Mouse (Mus musculus): Measurements from ENCODE around the gene Aoc3. TPM values are rescaled to one million over a fixed set of nuclear protein-coding genes. Genes with fewer than 3 reads are reported as not detected.
"Not testable (repeated sequence)": the region's sequence is repeated elsewhere in the genome, so short reads cannot be mapped to it uniquely, and the experiment has no call there.

Aoc3 gene
- polyA plus RNA-seq, 1 experiment: 0.02 TPM

- Histone ChIP-seq H3K27me3 (ENCODE audit: control insufficient read depth, insufficient read depth, insufficient read length) (peaks cover 32% of the 10 kb centered on the region), H3K4me3 (no peak overlapping the region), H3K36me3 (ENCODE audit: control insufficient read depth, insufficient read depth) (no peaks in the 10 kb centered on the region), H3ac (ENCODE audit: control insufficient read depth, insufficient read length) (no peak overlapping the region), H3K79me2 (ENCODE audit: control insufficient read depth, insufficient read depth) (no peaks in the 10 kb centered on the region), H3K4me2 (ENCODE audit: low read depth) (no peak overlapping the region)
- no peak for TF ChIP-seq TCF12 (IDR thresholded peaks at IDR 0.05; ENCODE audit: insufficient read depth, poor library complexity, severe bottlenecking)
- no peak for TF ChIP-seq REST (IDR thresholded peaks at IDR 0.05; ENCODE audit: insufficient read depth, insufficient read length)
- no peak for TF ChIP-seq USF1 (IDR thresholded peaks at IDR 0.05; ENCODE audit: low read depth)
- no peak for TF ChIP-seq MYOD1 (IDR thresholded peaks at IDR 0.05; ENCODE audit: control insufficient read depth in 1 of 3, insufficient read length in 2 of 3, low read depth in 2 of 3)
- TF ChIP-seq POLR2A (IDR thresholded peaks at IDR 0.05; ENCODE audit: insufficient read length, low read depth): no peak
- no peak for TF ChIP-seq TCF3 (IDR thresholded peaks at IDR 0.05; ENCODE audit: insufficient read length, low read depth)
- TF ChIP-seq POLR2AphosphoS2 (IDR thresholded peaks at IDR 0.05; ENCODE audit: insufficient read length, low read depth): no peak
- no peak for TF ChIP-seq MYOG (IDR thresholded peaks at IDR 0.05; ENCODE audit: control insufficient read depth in 1 of 3, insufficient read depth in 1 of 3, insufficient read length in 2 of 3, low read depth in 2 of 3)
- no peak for TF ChIP-seq SRF (IDR thresholded peaks at IDR 0.05; ENCODE audit: control insufficient read depth, insufficient read length, low read depth)
- no peak for TF ChIP-seq MAX (IDR thresholded peaks at IDR 0.05; ENCODE audit: low read depth)
- no peak for TF ChIP-seq E2F4 (IDR thresholded peaks at IDR 0.05; ENCODE audit: insufficient read depth)
- TF ChIP-seq CEBPB (IDR thresholded peaks at IDR 0.05; ENCODE audit: insufficient read depth, poor library complexity, severe bottlenecking): no peak
Observed at GRCm38 (mm10) chr11:101364531-101364931, 34.1 kb downstream of the Aoc3 start.

GRCm38 (mm10) chr11:101367326-101367935, 37.0 kb downstream of the Aoc3 start, which contains the start of gene G6pc:
TSS of gene G6pc (plus strand) at chr11:101367561.
- no peaks in the 10 kb centered on the region for H3K36me3 ChIP-seq (ENCODE audit: control insufficient read depth, insufficient read depth)

GRCm38 (mm10) chr11:101370141-101370540, 39.7 kb downstream of the Aoc3 start:
- TF ChIP-seq USF1 (IDR thresholded peaks at IDR 0.05; ENCODE audit: low read depth): no peak
- TF ChIP-seq SRF (IDR thresholded peaks at IDR 0.05; ENCODE audit: control insufficient read depth, insufficient read length, low read depth): no peak
- TF ChIP-seq TCF12 (IDR thresholded peaks at IDR 0.05; ENCODE audit: insufficient read depth, poor library complexity, severe bottlenecking): no peak
- no peak for TF ChIP-seq MAX (IDR thresholded peaks at IDR 0.05; ENCODE audit: low read depth)
- no peak for TF ChIP-seq POLR2A (IDR thresholded peaks at IDR 0.05; ENCODE audit: insufficient read length, low read depth)
- no peak for TF ChIP-seq MYOD1 (IDR thresholded peaks at IDR 0.05; ENCODE audit: control insufficient read depth in 1 of 3, insufficient read length in 2 of 3, low read depth in 2 of 3)
- TF ChIP-seq CEBPB (IDR thresholded peaks at IDR 0.05; ENCODE audit: insufficient read depth, poor library complexity, severe bottlenecking): no peak
- TF ChIP-seq REST (IDR thresholded peaks at IDR 0.05; ENCODE audit: insufficient read depth, insufficient read length): no peak
- no peak for TF ChIP-seq MYOG (IDR thresholded peaks at IDR 0.05; ENCODE audit: control insufficient read depth in 1 of 3, insufficient read depth in 1 of 3, insufficient read length in 2 of 3, low read depth in 2 of 3)
- no peak for TF ChIP-seq TCF3 (IDR thresholded peaks at IDR 0.05; ENCODE audit: insufficient read length, low read depth)
- no peak for TF ChIP-seq POLR2AphosphoS2 (IDR thresholded peaks at IDR 0.05; ENCODE audit: insufficient read length, low read depth)
- no peak for TF ChIP-seq E2F4 (IDR thresholded peaks at IDR 0.05; ENCODE audit: insufficient read depth)
- no peak overlapping the region for H3K4me3 ChIP-seq
- H3ac ChIP-seq (ENCODE audit: control insufficient read depth, insufficient read length): no peak overlapping the region
- peaks cover 47% of the 10 kb centered on the region for H3K27me3 ChIP-seq (ENCODE audit: control insufficient read depth, insufficient read depth, insufficient read length)
- H3K36me3 ChIP-seq (ENCODE audit: control insufficient read depth, insufficient read depth): no peaks in the 10 kb centered on the region
- H3K4me2 ChIP-seq (ENCODE audit: low read depth): no peak overlapping the region
- no peaks in the 10 kb centered on the region for H3K79me2 ChIP-seq (ENCODE audit: control insufficient read depth, insufficient read depth)

More at GRCm38 (mm10) chr11:101367326-101367935, 37.0 kb downstream of the Aoc3 start, which contains the start of gene G6pc:
- no peak within 1 kb of the TSS for H3K4me3 ChIP-seq
- H3ac ChIP-seq (ENCODE audit: control insufficient read depth, insufficient read length): no peak within 1 kb of the TSS
- H3K79me2 ChIP-seq (ENCODE audit: control insufficient read depth, insufficient read depth): no peaks in the 10 kb centered on the region
- H3K4me2 ChIP-seq (ENCODE audit: low read depth): no peak within 1 kb of the TSS
- TF ChIP-seq REST (IDR thresholded peaks at IDR 0.05; ENCODE audit: insufficient read depth, insufficient read length) (no peak), CEBPB (IDR thresholded peaks at IDR 0.05; ENCODE audit: insufficient read depth, poor library complexity, severe bottlenecking) (no peak), MAX (IDR thresholded peaks at IDR 0.05; ENCODE audit: low read depth) (no peak), SRF (IDR thresholded peaks at IDR 0.05; ENCODE audit: control insufficient read depth, insufficient read length, low read depth) (no peak), POLR2A (IDR thresholded peaks at IDR 0.05; ENCODE audit: insufficient read length, low read depth) (no peak), TCF12 (IDR thresholded peaks at IDR 0.05; ENCODE audit: insufficient read depth, poor library complexity, severe bottlenecking) (no peak), TCF3 (IDR thresholded peaks at IDR 0.05; ENCODE audit: insufficient read length, low read depth) (no peak), E2F4 (IDR thresholded peaks at IDR 0.05; ENCODE audit: insufficient read depth) (no peak), MYOG (IDR thresholded peaks at IDR 0.05; ENCODE audit: control insufficient read depth in 1 of 3, insufficient read depth in 1 of 3, insufficient read length in 2 of 3, low read depth in 2 of 3) (no peak), MYOD1 (IDR thresholded peaks at IDR 0.05; ENCODE audit: control insufficient read depth in 1 of 3, insufficient read length in 2 of 3, low read depth in 2 of 3) (no peak), USF1 (IDR thresholded peaks at IDR 0.05; ENCODE audit: low read depth) (no peak), POLR2AphosphoS2 (IDR thresholded peaks at IDR 0.05; ENCODE audit: insufficient read length, low read depth) (no peak)
- peaks cover 44% of the 10 kb centered on the region for H3K27me3 ChIP-seq (ENCODE audit: control insufficient read depth, insufficient read depth, insufficient read length)

GRCm38 (mm10) chr11:101374421-101374938, 44.1 kb downstream of the Aoc3 start:
- Histone ChIP-seq H3K4me2 (ENCODE audit: low read depth) (no peak overlapping the region), H3K36me3 (ENCODE audit: control insufficient read depth, insufficient read depth) (no peaks in the 10 kb centered on the region), H3ac (ENCODE audit: control insufficient read depth, insufficient read length) (no peak overlapping the region), H3K4me3 (no peak overlapping the region), H3K79me2 (ENCODE audit: control insufficient read depth, insufficient read depth) (no peaks in the 10 kb centered on the region), H3K27me3 (ENCODE audit: control insufficient read depth, insufficient read depth, insufficient read length) (peaks cover 51% of the 10 kb centered on the region)
- TF ChIP-seq MAX (IDR thresholded peaks at IDR 0.05; ENCODE audit: low read depth): no peak
- TF ChIP-seq MYOD1 (IDR thresholded peaks at IDR 0.05; ENCODE audit: control insufficient read depth in 1 of 3, insufficient read length in 2 of 3, low read depth in 2 of 3): no peak
- no peak for TF ChIP-seq CEBPB (IDR thresholded peaks at IDR 0.05; ENCODE audit: insufficient read depth, poor library complexity, severe bottlenecking)
- TF ChIP-seq E2F4 (IDR thresholded peaks at IDR 0.05; ENCODE audit: insufficient read depth): no peak
- TF ChIP-seq MYOG (IDR thresholded peaks at IDR 0.05; ENCODE audit: control insufficient read depth in 1 of 3, insufficient read depth in 1 of 3, insufficient read length in 2 of 3, low read depth in 2 of 3): no peak
- no peak for TF ChIP-seq REST (IDR thresholded peaks at IDR 0.05; ENCODE audit: insufficient read depth, insufficient read length)
- TF ChIP-seq POLR2AphosphoS2 (IDR thresholded peaks at IDR 0.05; ENCODE audit: insufficient read length, low read depth): no peak
- no peak for TF ChIP-seq TCF12 (IDR thresholded peaks at IDR 0.05; ENCODE audit: insufficient read depth, poor library complexity, severe bottlenecking)
- TF ChIP-seq POLR2A (IDR thresholded peaks at IDR 0.05; ENCODE audit: insufficient read length, low read depth): no peak
- no peak for TF ChIP-seq TCF3 (IDR thresholded peaks at IDR 0.05; ENCODE audit: insufficient read length, low read depth)
- no peak for TF ChIP-seq USF1 (IDR thresholded peaks at IDR 0.05; ENCODE audit: low read depth)

- not testable (repeated sequence) for H3K36me3 ChIP-seq (ENCODE audit: control insufficient read depth, insufficient read depth); H3ac ChIP-seq (ENCODE audit: control insufficient read depth, insufficient read length); H3K79me2 ChIP-seq (ENCODE audit: control insufficient read depth, insufficient read depth); H3K4me2 ChIP-seq (ENCODE audit: low read depth); H3K4me3 ChIP-seq
- peaks cover 43% of the 10 kb centered on the region for H3K27me3 ChIP-seq (ENCODE audit: control insufficient read depth, insufficient read depth, insufficient read length)
Observed at GRCm38 (mm10) chr11:101378196-101378595, 47.8 kb downstream of the Aoc3 start.

Data from myocyte (in vitro differentiated cells).